Comparison of ENCODE assay signal across 8 mouse cellular contexts in the genomic region with DNA sequence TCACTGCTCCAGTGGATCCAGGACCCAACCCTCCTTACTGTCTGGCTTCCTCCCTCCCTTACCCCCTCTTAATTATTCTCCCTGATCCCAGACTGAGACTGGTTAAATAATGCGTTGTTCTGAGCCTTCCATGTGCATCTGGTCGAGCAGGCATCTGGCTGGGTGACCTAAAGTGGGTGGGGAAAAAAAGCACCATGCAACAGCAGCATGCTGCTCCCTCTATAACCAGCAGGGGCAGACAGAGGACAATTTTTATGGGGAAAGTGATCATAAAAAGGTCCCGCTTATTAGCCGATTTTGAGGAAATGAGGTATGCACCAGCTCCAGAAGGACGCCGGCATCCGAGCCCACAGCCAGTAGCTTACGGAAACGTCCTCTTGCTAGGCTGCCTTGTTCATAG. TPM values are rescaled to one million over a fixed set of nuclear protein-coding genes. Genes with fewer than 3 reads are reported as not detected.
A peak's percentile ranks its signal among the peaks of the same experiment; 100 is the strongest.
DNase-seq lines count a peak whose midpoint lies in the region; ATAC-seq and TF ChIP-seq lines count a peak whose summit lies in the region.

No protein-coding gene starts in this region.

- H3K27ac ChIP-seq in forebrain, embryonic 14.5 days (ENCODE audit: low read depth, low read length): no peak overlapping the region
- no peak overlapping the region for H3K27ac ChIP-seq in layer of hippocampus, adult 2 months

- peaks cover 33% of the 10 kb centered on the region for H3K27me3 ChIP-seq in G1E (ENCODE audit: insufficient read depth, low read length)
- H3K27me3 ChIP-seq in forebrain, embryonic 14.5 days (replicated peaks; ENCODE audit: control insufficient read depth, insufficient read depth, low read length): no peaks in the 10 kb centered on the region

- no peak overlapping the region for H3K9ac ChIP-seq in forebrain, embryonic 14.5 days (ENCODE audit: low read length)

- no peaks in the 10 kb centered on the region for H3K9me3 ChIP-seq in G1E (replicated peaks)
- no peaks in the 10 kb centered on the region for H3K9me3 ChIP-seq in forebrain, embryonic 14.5 days (replicated peaks; ENCODE audit: control insufficient read depth, low read length)

- DNase-seq in G1E (ENCODE audit: low spot score): peak; percentile 7
- DNase-seq in c-Kit-positive CD71-positive TER-119-positive erythroid progenitor cells, embryonic 14.5 days (ENCODE audit: low spot score): peak; percentile 34
- peak; percentile 85 for DNase-seq in forebrain, embryonic 14.5 days (ENCODE audit: low spot score)
- peak; percentile 79 for DNase-seq in heart, postnatal 4 days
- DNase-seq in layer of hippocampus, adult 2 months (ENCODE audit: low spot score in 2 of 2): peak; percentile 34 to 61
- DNase-seq in lung, postnatal 10 days: peak; percentile 86
- peak; percentile 47 for DNase-seq in ovary, postnatal 14 days (ENCODE audit: low spot score)
- peak; percentile 58 to 69 for DNase-seq in urinary bladder, postnatal 36 days (ENCODE audit: low spot score in 2 of 2)

- H3K4me3 ChIP-seq in G1E (ENCODE audit: low read depth, low read length): no peak overlapping the region
- no peak overlapping the region for H3K4me3 ChIP-seq in forebrain, embryonic 14.5 days (ENCODE audit: low read depth, low read length)
- H3K4me3 ChIP-seq in layer of hippocampus, adult 2 months: peak overlapping the region; percentile 32; the same call in 1 of the 2 replicates

- ATAC-seq in G1E (ENCODE audit: extremely low read depth, insufficient number of reproducible peaks, low FRiP score, poor library complexity, severe bottlenecking): no peak
- peak; percentile 65 for ATAC-seq in forebrain, embryonic 14.5 days

- no peaks in the 10 kb centered on the region for H3K36me3 ChIP-seq in G1E (replicated peaks)
- no peaks in the 10 kb centered on the region for H3K36me3 ChIP-seq in forebrain, embryonic 14.5 days (ENCODE audit: control insufficient read depth, insufficient read depth, low read length)

- H3K4me1 ChIP-seq in G1E (ENCODE audit: insufficient read depth, low read depth, low read length): no peaks in the 10 kb centered on the region
- no peaks in the 10 kb centered on the region for H3K4me1 ChIP-seq in forebrain, embryonic 14.5 days (ENCODE audit: control insufficient read depth, insufficient read depth, low read length)

- peak overlapping the region; percentile 2; the same call in 1 of the 2 replicates for H3K4me2 ChIP-seq in forebrain, embryonic 14.5 days (ENCODE audit: low read length)

- no peak for TF ChIP-seq CTCF in G1E (IDR thresholded peaks at IDR 0.05; ENCODE audit: low read depth, low read length)
- TF ChIP-seq CTCF in layer of hippocampus, adult 2 months (conservative IDR thresholded peaks at IDR 0.05): peak; percentile 90

- WGBS in forebrain, embryonic 14.5 days: 10% methylated on average over 9 of the region's 9 CpGs

RNA-seq across cellular contexts. Expression of a gene that starts 24.0 kb away (rescaled TPM):
- total RNA-seq in G1E (2014; fragmentation: Nextera tagmentation) (0.98 TPM in 1 of 2 replicates, not detected in the other), G1E (2017) (0.12 TPM in 1 of 2 replicates, not detected in the other)
- polyA plus RNA-seq in G1E (2012): not detected in 2 replicates
- not detected in 2 replicates for polyA plus RNA-seq in forebrain, embryonic 14.5 days (2014; fragmentation: Nextera tagmentation; extraction: Ambion mirVana)
- under 1 TPM; 0.29 to 0.31 TPM for total RNA-seq in heart, postnatal 4 days (2021)
- 1 to 10 TPM in 1 of 2 experiments, under 1 TPM in 1; 0.49 to 1.3 TPM for total RNA-seq in layer of hippocampus, adult 2 months (2021)

RNA-seq across cellular contexts. Expression of a gene that starts 35.9 kb away (rescaled TPM):
- total RNA-seq in G1E (2014; fragmentation: Nextera tagmentation) (23.0 and 26.0 TPM in 2 replicates), G1E (2017) (22.1 and 27.0 TPM in 2 replicates)
- polyA plus RNA-seq in G1E (2012): 3.0 and 3.7 TPM in 2 replicates
- 30.2 and 31.8 TPM in 2 replicates for polyA plus RNA-seq in forebrain, embryonic 14.5 days (2014; fragmentation: Nextera tagmentation; extraction: Ambion mirVana)
- 10 to 100 TPM; 43.4 to 43.6 TPM for total RNA-seq in heart, postnatal 4 days (2021)
- total RNA-seq in layer of hippocampus, adult 2 months (2021): 10 to 100 TPM; 58.1 to 58.9 TPM

RNA-seq across cellular contexts. Expression of a gene that starts 56.5 kb away (rescaled TPM):
- total RNA-seq in G1E (2014; fragmentation: Nextera tagmentation): 63.4 and 70.7 TPM in 2 replicates
- 34.7 and 52.1 TPM in 2 replicates for total RNA-seq in G1E (2017)
- 23.3 and 37.8 TPM in 2 replicates for polyA plus RNA-seq in G1E (2012)
- 359 and 455 TPM in 2 replicates for polyA plus RNA-seq in forebrain, embryonic 14.5 days (2014; fragmentation: Nextera tagmentation; extraction: Ambion mirVana)
- total RNA-seq in heart, postnatal 4 days (2021): 10 to 100 TPM; 65.6 to 69.4 TPM
- 100 to 1,000 TPM; 216 to 235 TPM for total RNA-seq in layer of hippocampus, adult 2 months (2021)

Comparison
In these comparisons a context has a peak if more than half of its experiments do, and no peak if none do; other contexts are left out.
1. DNase-seq: peak in every context shown above with its lines; median percentile 86 in lung, postnatal 10 days; 85 in forebrain, embryonic 14.5 days; 79 in heart, postnatal 4 days; 64 in urinary bladder, postnatal 36 days; 48 in layer of hippocampus, adult 2 months; 47 in ovary, postnatal 14 days; 34 in c-Kit-positive CD71-positive TER-119-positive erythroid progenitor cells, embryonic 14.5 days; 7 in G1E.